Mouse (Mus musculus) ES-E14 (cell line): ENCODE data around the gene Asap2. TPM values are rescaled to one million over a fixed set of nuclear protein-coding genes. Genes with fewer than 3 reads are reported as not detected.

ENCODE experiments used
- DNase-seq: peaks from one replicate; pipeline ENCODE4 v3.0.0-alpha.2; 2013; ENCODE audit warnings: low read depth, low spot score
- H3K27ac ChIP-seq: 2 replicates; pipeline ENCODE4 v1.5.1; 2012; ENCODE audit warnings: low read depth, mild to moderate bottlenecking, low read length, moderate library complexity, mixed read lengths; ENCODE audit not compliant: poor library complexity, insufficient read depth, severe bottlenecking
- H3K36me3 ChIP-seq: 2 replicates; pipeline ENCODE4 v1.6.1; 2012; ENCODE audit warnings: mild to moderate bottlenecking, low read length, moderate library complexity, mixed read lengths; ENCODE audit not compliant: control insufficient read depth, poor library complexity, insufficient read depth, severe bottlenecking
- H3K4me1 ChIP-seq, 2 experiments: fragments of 150-350 bp in 1 of 2; sonication (generic) in 1 of 2; 2 replicates each; pipeline ENCODE4 v1.6.1; 2012; ENCODE audit warnings: low read length in 2 of 2, mild to moderate bottlenecking in 1 of 2, mixed read lengths in 1 of 2; ENCODE audit not compliant: control insufficient read depth in 2 of 2, insufficient read depth in 2 of 2, poor library complexity in 1 of 2
- H3K4me3 ChIP-seq, 2 experiments: fragments of 150-350 bp in 1 of 2; sonication (generic) in 1 of 2; 2 replicates each; pipeline ENCODE4 v1.5.1; 2012; ENCODE audit warnings: low read length in 2 of 2, low read depth in 1 of 2, mild to moderate bottlenecking in 1 of 2, mixed read lengths in 1 of 2; ENCODE audit not compliant: insufficient read depth in 1 of 2, poor library complexity in 1 of 2, severe bottlenecking in 1 of 2
- H3K9ac ChIP-seq: 2 replicates; pipeline ENCODE4 v1.6.1; 2012; ENCODE audit warnings: low read depth, mild to moderate bottlenecking, low read length, mixed read lengths; ENCODE audit not compliant: poor library complexity, insufficient read depth, severe bottlenecking
- H3K9me3 ChIP-seq: fragments of 150-350 bp; sonication (generic); 2 replicates; pipeline ENCODE4 v1.6.1; 2012; ENCODE audit warnings: low read depth, mild to moderate bottlenecking, low read length; ENCODE audit not compliant: control insufficient read depth, insufficient read depth
- CHD2 ChIP-seq: IDR thresholded peaks from 2 replicates; pipeline ENCODE4 v1.6.1; 2014; ENCODE audit warnings: mild to moderate bottlenecking, low read depth, low read length, inconsistent platforms
- HCFC1 ChIP-seq: IDR thresholded peaks from 2 replicates; pipeline ENCODE4 v1.6.1; 2012; ENCODE audit warnings: low read length, inconsistent platforms, borderline replicate concordance; ENCODE audit not compliant: insufficient read depth
- MAFK ChIP-seq: IDR thresholded peaks from 2 replicates; pipeline ENCODE4 v1.6.1; 2014; ENCODE audit warnings: mild to moderate bottlenecking, low read depth, low read length, inconsistent platforms; ENCODE audit not compliant: insufficient read depth
- ZC3H11A ChIP-seq: IDR thresholded peaks from 2 replicates; pipeline ENCODE4 v1.6.1; 2012; ENCODE audit warnings: low read depth, mild to moderate bottlenecking, inconsistent platforms, low read length, borderline replicate concordance
- ZNF384 ChIP-seq: IDR thresholded peaks from 2 replicates; pipeline ENCODE4 v1.6.1; 2012; ENCODE audit warnings: low read depth, low read length, inconsistent platforms
- in situ Hi-C, 2 experiments: fragments of 600-800 bp; cut with MboI; formaldehyde crosslinking; loops; one replicate each; pipeline ENCODE4 v1.15.1; 2025; ENCODE audit warnings: low sequenced_read_pairs in 2 of 2, inconsistent platforms in 1 of 2; ENCODE audit not compliant: unreplicated experiment in 2 of 2
- total RNA-seq: library from RNA; depleted of rRNA; stranded (reverse); fragments of 300-350 nt; gene quantifications from 2 replicates; pipeline ENCODE4 v1.2.3, GENCODE M21; 2012

Gene Asap2
- total RNA-seq, 1 experiment = 6.8 TPM

- Histone ChIP-seq H3K36me3 (no peaks in the 10 kb centered on the region; the same call in 1 of the 2 replicates), H3K27ac (no peak overlapping the region), H3K9me3 (no peaks in the 10 kb centered on the region), H3K4me3 (no peak overlapping the region), H3K4me1 (no peaks in the 10 kb centered on the region), H3K9ac (no peak overlapping the region)
- in situ Hi-C loops = no loop called here
- TF ChIP-seq MAFK (no peak), ZC3H11A (no peak)
- no peak for DNase-seq
Observed at GRCm38 (mm10) chr12:21234560-21234959, 244.3 kb downstream of the Asap2 start.

- Histone ChIP-seq H3K27ac (no peak overlapping the region), H3K9me3 (no peaks in the 10 kb centered on the region), H3K4me3 (no peak overlapping the region), H3K9ac (no peak overlapping the region), H3K36me3 (no peaks in the 10 kb centered on the region; the same call in 1 of the 2 replicates), H3K4me1 (no peaks in the 10 kb centered on the region)
- no peak for DNase-seq
- in situ Hi-C loops = no loop called here
- TF ChIP-seq HCFC1 (no peak), CHD2 (no peak), MAFK (no peak), ZNF384 (no peak), ZC3H11A (no peak)
Observed at GRCm38 (mm10) chr12:21241965-21242364, 251.7 kb downstream of the Asap2 start.

GRCm38 (mm10) chr12:21244375-21244960, 254.2 kb downstream of the Asap2 start:
- H3K36me3 ChIP-seq = no peaks in the 10 kb centered on the region
- in situ Hi-C loops = no loop called here
- no peak for TF ChIP-seq CHD2
- no peak for TF ChIP-seq MAFK
- TF ChIP-seq ZC3H11A = no peak
- TF ChIP-seq HCFC1 = no peak
- TF ChIP-seq ZNF384 = no peak
- no peaks in the 10 kb centered on the region for H3K9me3 ChIP-seq
- no peak overlapping the region for H3K9ac ChIP-seq
- H3K4me1 ChIP-seq = no peaks in the 10 kb centered on the region
- no peak overlapping the region for H3K27ac ChIP-seq
- H3K4me3 ChIP-seq = no peak overlapping the region
- DNase-seq = no peak

- Histone ChIP-seq H3K4me1 (no peaks in the 10 kb centered on the region), H3K9ac (no peak overlapping the region), H3K36me3 (peaks cover 2% of the 10 kb centered on the region; the same call in 1 of the 2 replicates), H3K27ac (no peak overlapping the region), H3K9me3 (no peaks in the 10 kb centered on the region), H3K4me3 (no peak overlapping the region)
- TF ChIP-seq HCFC1 (no peak), ZC3H11A (no peak), MAFK (no peak), ZNF384 (no peak), CHD2 (no peak)
- no peak for DNase-seq
- in situ Hi-C loops = no loop called here
Observed at GRCm38 (mm10) chr12:21247711-21248392, 257.6 kb downstream of the Asap2 start.
